Mouse (Mus musculus) kidney, adult 8-10 months (tissue): ENCODE measurements around the gene Fam193a.
A peak's percentile ranks its signal among the peaks of the same experiment; 100 is the strongest.

Experiments used
- DNase-seq, 2 experiments: peaks; one replicate each; pipeline ENCODE4 v3.0.0; 2022

The Fam193a gene

GRCm38 (mm10) chr5:34525663-34526476, 156.1 kb downstream of the Fam193a start, which contains the start of gene Sh3bp2:
TSS of gene Sh3bp2 (plus strand) at chr5:34525838.
- peak; percentile 93 to 97 for DNase-seq

- no peak for DNase-seq
Measured at GRCm38 (mm10) chr5:34526477-34526775, 156.7 kb downstream of the Fam193a start.

- no peak for DNase-seq
Measured at GRCm38 (mm10) chr5:34527352-34527751, 157.6 kb downstream of the Fam193a start.

- peak in 1 of 2 experiments; percentile 55 for DNase-seq
Measured at GRCm38 (mm10) chr5:34528724-34529123, 159.0 kb downstream of the Fam193a start.

- DNase-seq, result no peak
Measured at GRCm38 (mm10) chr5:34530116-34530515, 160.4 kb downstream of the Fam193a start.

GRCm38 (mm10) chr5:34530687-34531086, 161.0 kb downstream of the Fam193a start:
- peak; percentile 43 to 61 for DNase-seq

GRCm38 (mm10) chr5:34533066-34533465, 163.3 kb downstream of the Fam193a start:
- DNase-seq, result no peak

GRCm38 (mm10) chr5:34533820-34534219, 164.1 kb downstream of the Fam193a start:
- no peak for DNase-seq

- peak in 1 of 2 experiments; percentile 44 for DNase-seq
Measured at GRCm38 (mm10) chr5:34534776-34535581, 165.2 kb downstream of the Fam193a start.

GRCm38 (mm10) chr5:34535831-34536230, 166.1 kb downstream of the Fam193a start:
- no peak for DNase-seq
